Mouse (Mus musculus) C2C12 (cell line): ENCODE results near the gene Col11a2. TPM values are rescaled to one million over a fixed set of nuclear protein-coding genes. Genes with fewer than 3 reads are reported as not detected.
A peak's percentile ranks its signal among the peaks of the same experiment; 100 is the strongest.

Source experiments
- H3K27me3 ChIP-seq: one replicate; pipeline ENCODE4 v1.6.1; 2011; ENCODE audit not compliant: control insufficient read depth, insufficient read depth, insufficient read length
- H3K36me3 ChIP-seq: one replicate; pipeline ENCODE4 v1.6.1; 2011; ENCODE audit not compliant: control insufficient read depth, insufficient read depth
- H3K4me3 ChIP-seq: one replicate; pipeline ENCODE4 v1.5.1; 2011; ENCODE audit warnings: mild to moderate bottlenecking, control low read depth; ENCODE audit not compliant: poor library complexity, insufficient read depth, severe bottlenecking
- H3K79me2 ChIP-seq: one replicate; pipeline ENCODE4 v1.6.1; 2011; ENCODE audit not compliant: control insufficient read depth, insufficient read depth
- H3K79me3 ChIP-seq: one replicate; pipeline ENCODE4 v1.6.1; 2011; ENCODE audit warnings: low read depth, control low read depth
- H3ac ChIP-seq: one replicate; pipeline ENCODE3; 2011; ENCODE audit warnings: low read depth; ENCODE audit not compliant: control insufficient read depth, insufficient read length
- CEBPB ChIP-seq: IDR thresholded peaks from one replicate; pipeline ENCODE4 v1.6.1; 2011; ENCODE audit warnings: low read depth, mild to moderate bottlenecking, control low read depth, moderate library complexity
- CTCF ChIP-seq: IDR thresholded peaks from one replicate; pipeline ENCODE4 v1.5.1; 2011; ENCODE audit not compliant: control insufficient read depth, insufficient read depth, insufficient read length
- FOSL1 ChIP-seq: IDR thresholded peaks from one replicate; pipeline ENCODE4 v1.8.0; 2011; ENCODE audit warnings: mild to moderate bottlenecking, low read length; ENCODE audit not compliant: poor library complexity, insufficient read depth, severe bottlenecking
- MAX ChIP-seq: IDR thresholded peaks from one replicate; pipeline ENCODE4 v1.6.1; 2011; ENCODE audit warnings: mild to moderate bottlenecking, control low read depth
- MYOD1 ChIP-seq: IDR thresholded peaks from one replicate; pipeline ENCODE4 v1.6.1; 2011; ENCODE audit warnings: low read depth; ENCODE audit not compliant: control insufficient read depth, insufficient read length
- MYOG ChIP-seq: IDR thresholded peaks from one replicate; pipeline ENCODE4 v1.6.1; 2011; ENCODE audit not compliant: control insufficient read depth, insufficient read length; ENCODE audit errors: extremely low read depth
- USF1 ChIP-seq: IDR thresholded peaks from one replicate; pipeline ENCODE4 v1.6.1; 2011; ENCODE audit warnings: low read depth, mild to moderate bottlenecking, control low read depth, moderate library complexity
- microRNA-seq: library from miRNA; unstranded; fragments of <30 nt; microRNA quantifications from one replicate; pipeline ENCODE4, GENCODE M21; 2019; ENCODE audit warnings: borderline microRNAs expressed
- polyA plus RNA-seq: library from polyadenylated mRNA; unstranded; fragments of >200 nt; fragmentation: generic; extraction: Trizol; gene quantifications from one replicate; pipeline ENCODE4 v1.2.1, GENCODE M21; 2012; ENCODE audit warnings: missing spikeins

Gene Col11a2
- polyA plus RNA-seq, 1 experiment: 0.77 TPM

- H3K79me2 ChIP-seq: peaks cover 72% of the 10 kb centered on the region
- no peak overlapping the region for H3ac ChIP-seq
- no peaks in the 10 kb centered on the region for H3K27me3 ChIP-seq
- H3K79me3 ChIP-seq: peaks cover 57% of the 10 kb centered on the region
- H3K36me3 ChIP-seq: peaks cover 97% of the 10 kb centered on the region
- TF ChIP-seq USF1: no peak
- no peak for TF ChIP-seq MAX
- TF ChIP-seq FOSL1: no peak
- TF ChIP-seq MYOD1: no peak
- no peak for TF ChIP-seq CTCF
- TF ChIP-seq MYOG: no peak
- no peak for TF ChIP-seq CEBPB
- H3K4me3 ChIP-seq: no peak overlapping the region
These were observed 74.9 kb downstream of the Col11a2 start for GRCm38 (mm10) chr17:34114114-34114513.

Small RNA genes within 50 kb of the gene (microRNA-seq; reads per million reads assigned to microRNA genes)
- gene Mir219a-1 (1.3 reads per million, percentile 29 among the genes with 10 or more reads in this experiment), gene Mir219c (not detected)

Other genes with a start within 250 kb of the Col11a2 start
- gene Kank3, start 228.9 kb upstream of the Col11a2 start, polyA plus RNA-seq: 5.0 TPM
- gene Rps28, start 214.9 kb upstream of the Col11a2 start, polyA plus RNA-seq: 8,619 TPM
- 493 TPM for gene Ndufa7, start 214.9 kb upstream of the Col11a2 start, polyA plus RNA-seq
- 77.8 TPM for gene Cd320, start 196.3 kb upstream of the Col11a2 start, polyA plus RNA-seq
- not detected for gene Gm7029, start 165.6 kb upstream of the Col11a2 start, polyA plus RNA-seq
- 68.6 TPM for gene Kifc1, start 148.8 kb upstream of the Col11a2 start, polyA plus RNA-seq
- not detected for gene Platr17, start 134.3 kb upstream of the Col11a2 start, polyA plus RNA-seq
- gene Daxx, start 130.0 kb upstream of the Col11a2 start, polyA plus RNA-seq: 19.3 TPM
- gene Tapbp, start 123.5 kb upstream of the Col11a2 start, polyA plus RNA-seq: 30.5 TPM
- gene Zbtb22, start 123.5 kb upstream of the Col11a2 start, polyA plus RNA-seq: 30.3 TPM
- gene Rgl2, start 109.9 kb upstream of the Col11a2 start, polyA plus RNA-seq: 31.7 TPM
- gene Pfdn6, start 99.1 kb upstream of the Col11a2 start, polyA plus RNA-seq: 130 TPM
- 64.8 TPM for gene Wdr46, start 98.8 kb upstream of the Col11a2 start, polyA plus RNA-seq
- gene B3galt4, start 87.9 kb upstream of the Col11a2 start, polyA plus RNA-seq: 1.5 TPM
- gene Vps52, start 83.6 kb upstream of the Col11a2 start, polyA plus RNA-seq: 24.4 TPM
- gene Rps18, start 83.4 kb upstream of the Col11a2 start, polyA plus RNA-seq: 517 TPM
- 19.0 TPM for gene H2-K1, start 39.1 kb upstream of the Col11a2 start, polyA plus RNA-seq
- 26.8 TPM for gene Ring1, start 14.8 kb upstream of the Col11a2 start, polyA plus RNA-seq
- 17.6 TPM for gene H2-Ke6, start 11.4 kb upstream of the Col11a2 start, polyA plus RNA-seq
- gene Slc39a7, start 7.8 kb upstream of the Col11a2 start, polyA plus RNA-seq: 175 TPM
- 39.0 TPM for gene Rxrb, start 7.6 kb upstream of the Col11a2 start, polyA plus RNA-seq
- gene H2-Oa, start 52.9 kb downstream of the Col11a2 start, polyA plus RNA-seq: not detected
- 5.2 TPM for gene H2-DMa, start 80.1 kb downstream of the Col11a2 start, polyA plus RNA-seq
- 127 TPM for gene Brd2, start 83.2 kb downstream of the Col11a2 start, polyA plus RNA-seq
- not detected for gene H2-DMb2, start 103.9 kb downstream of the Col11a2 start, polyA plus RNA-seq
- gene H2-DMb1, start 113.6 kb downstream of the Col11a2 start, polyA plus RNA-seq: not detected
- gene Tap1, start 148.1 kb downstream of the Col11a2 start, polyA plus RNA-seq: 0.30 TPM
- 0.07 TPM for gene Psmb9, start 148.3 kb downstream of the Col11a2 start, polyA plus RNA-seq
- gene Psmb8, start 158.3 kb downstream of the Col11a2 start, polyA plus RNA-seq: 0.05 TPM
- 0.47 TPM for gene Tap2, start 164.1 kb downstream of the Col11a2 start, polyA plus RNA-seq
- gene H2-Ob, start 199.5 kb downstream of the Col11a2 start, polyA plus RNA-seq: not detected
- gene H2-Ab1, start 218.3 kb downstream of the Col11a2 start, polyA plus RNA-seq: not detected
- gene H2-Aa, start 248.4 kb downstream of the Col11a2 start, polyA plus RNA-seq: not detected